Mouse (Mus musculus) intestine, embryonic 14.5 days (tissue): ENCODE measurements at regions not wholly inside any gene's neighbourhood (a gene's known extent, or its start where the extent isn't known, plus 50 kb on each side); places are given as distances from the start of the nearest gene placed in this dataset.

Experiments
- ATAC-seq: fragments of 200-750 bp; cut with Nextera tagmentation; replicated peaks from 2 replicates; pipeline ENCODE4 v1.8.0; 2017; ENCODE audit warnings: low read depth, moderate number of reproducible peaks, moderate TSS enrichment, moderate library complexity; ENCODE audit not compliant: low FRiP score, low TSS enrichment
- DNase-seq: peaks from one replicate; pipeline ENCODE4 v3.0.0-alpha.2; 2018; ENCODE audit warnings: low spot score
- H3K27ac ChIP-seq: fragments of 300-500 bp; sonication (generic); 2 replicates; pipeline ENCODE4 v1.5.1; 2014; ENCODE audit warnings: low read depth, mild to moderate bottlenecking, control low read depth
- H3K27me3 ChIP-seq: fragments of 300-500 bp; sonication (generic); replicated peaks from 2 replicates; pipeline ENCODE4 v1.6.1; 2014; ENCODE audit warnings: low read length, control low read depth; ENCODE audit not compliant: control insufficient read depth, insufficient read depth
- H3K36me3 ChIP-seq: fragments of 300-500 bp; sonication (generic); 2 replicates; pipeline ENCODE4 v1.6.1; 2014; ENCODE audit warnings: low read length, control low read depth; ENCODE audit not compliant: control insufficient read depth, insufficient read depth
- H3K4me1 ChIP-seq: fragments of 300-500 bp; sonication (generic); replicated peaks from 2 replicates; pipeline ENCODE4 v1.6.1; 2014; ENCODE audit warnings: low read length, control low read depth, mixed read lengths; ENCODE audit not compliant: control insufficient read depth, insufficient read depth
- H3K4me2 ChIP-seq: fragments of 300-500 bp; sonication (generic); 2 replicates; pipeline ENCODE4 v1.6.1; 2014; ENCODE audit warnings: low read length
- H3K4me3 ChIP-seq: fragments of 300-500 bp; sonication (generic); 2 replicates; pipeline ENCODE4 v1.5.1; 2014; ENCODE audit warnings: low read depth, low read length, control low read depth, mixed read lengths
- H3K9ac ChIP-seq: fragments of 300-500 bp; sonication (generic); 2 replicates; pipeline ENCODE4 v1.6.1; 2014; ENCODE audit warnings: mild to moderate bottlenecking, low read length
- H3K9me3 ChIP-seq: fragments of 300-500 bp; sonication (generic); 2 replicates; pipeline ENCODE4 v1.6.1; 2016; ENCODE audit warnings: low read length, control low read depth; ENCODE audit not compliant: control insufficient read depth
- WGBS: fragments of 180-500 bp; shearing (Covaris S2); extraction: QIAGEN DNeasy Blood & Tissue Kit; methylation state at CpG from one replicate; pipeline ENCODE4 v1.1.7; 2014; 5-methylcytosine and 5-hydroxymethylcytosine counted together

- Histone ChIP-seq H3K9ac (no peak overlapping the region), H3K27me3 (no peaks in the 10 kb centered on the region), H3K27ac (no peak overlapping the region), H3K4me3 (no peak overlapping the region), H3K9me3 (no peaks in the 10 kb centered on the region), H3K4me1 (peaks cover 12% of the 10 kb centered on the region), H3K4me2 (no peak overlapping the region), H3K36me3 (no peaks in the 10 kb centered on the region)
- ATAC-seq (no peak), DNase-seq (no peak)
- 47% methylated on average over 13 of the region's 13 CpGs for WGBS
Observed at GRCm38 (mm10) chr9:32834751-32835625, 199.0 kb downstream of the Ets1 start.

- WGBS: 17% methylated on average over 4 of the region's 4 CpGs
- no peak for ATAC-seq
- no peak overlapping the region for H3K4me2 ChIP-seq
- no peak overlapping the region for H3K27ac ChIP-seq
- H3K4me1 ChIP-seq: peaks cover 9% of the 10 kb centered on the region; the same call in 1 of the 2 replicates
- no peaks in the 10 kb centered on the region for H3K36me3 ChIP-seq
- DNase-seq: no peak
- H3K9ac ChIP-seq: no peak overlapping the region
- H3K9me3 ChIP-seq: no peaks in the 10 kb centered on the region
- no peak overlapping the region for H3K4me3 ChIP-seq
- H3K27me3 ChIP-seq: no peaks in the 10 kb centered on the region
Observed at GRCm38 (mm10) chr9:32835626-32835971, 199.6 kb downstream of the Ets1 start.

- DNase-seq: no peak
Observed at GRCm38 (mm10) chr9:32836371-32836770, 200.3 kb downstream of the Ets1 start.

GRCm38 (mm10) chr9:32847361-32847760 is 211.3 kb downstream of the Ets1 start:
- peaks cover 4% of the 10 kb centered on the region; the same call in 1 of the 2 replicates for H3K9me3 ChIP-seq
- DNase-seq (no peak), ATAC-seq (no peak)
- no peaks in the 10 kb centered on the region for H3K27me3 ChIP-seq
- H3K4me1 ChIP-seq: peaks cover 2% of the 10 kb centered on the region; the same call in 1 of the 2 replicates
- H3K4me3 ChIP-seq: no peak overlapping the region
- WGBS: 93% methylated on average over 2 of the region's 2 CpGs
- no peak overlapping the region for H3K27ac ChIP-seq
- H3K9ac ChIP-seq: no peak overlapping the region
- H3K4me2 ChIP-seq: no peak overlapping the region
- no peaks in the 10 kb centered on the region for H3K36me3 ChIP-seq

More at GRCm38 (mm10) chr9:32836371-32836770, 200.3 kb downstream of the Ets1 start:
- H3K4me3 ChIP-seq: no peak overlapping the region
- no peaks in the 10 kb centered on the region for H3K27me3 ChIP-seq
- no peaks in the 10 kb centered on the region for H3K36me3 ChIP-seq
- ATAC-seq: no peak
- H3K9me3 ChIP-seq: no peaks in the 10 kb centered on the region
- H3K9ac ChIP-seq: no peak overlapping the region
- H3K27ac ChIP-seq: no peak overlapping the region
- H3K4me1 ChIP-seq: peaks cover 9% of the 10 kb centered on the region; the same call in 1 of the 2 replicates
- no peak overlapping the region for H3K4me2 ChIP-seq
- 40% methylated on average over 5 of the region's 5 CpGs for WGBS

GRCm38 (mm10) chr9:32852282-32852681 is 216.3 kb downstream of the Ets1 start:
- no peak for ATAC-seq
- 57% methylated on average over 3 of the region's 3 CpGs for WGBS
- Histone ChIP-seq H3K4me1 (peaks cover 2% of the 10 kb centered on the region; the same call in 1 of the 2 replicates), H3K27ac (no peak overlapping the region), H3K9me3 (no peaks in the 10 kb centered on the region), H3K4me3 (no peak overlapping the region), H3K4me2 (no peak overlapping the region), H3K27me3 (no peaks in the 10 kb centered on the region), H3K36me3 (no peaks in the 10 kb centered on the region), H3K9ac (no peak overlapping the region)
- DNase-seq: no peak

- H3K9ac ChIP-seq: no peak overlapping the region
- ATAC-seq: no peak
- H3K36me3 ChIP-seq: no peaks in the 10 kb centered on the region
- H3K27me3 ChIP-seq: no peaks in the 10 kb centered on the region
- 67% methylated on average over 5 of the region's 5 CpGs for whole genome bisulfite sequencing
- H3K27ac ChIP-seq: no peak overlapping the region
- H3K9me3 ChIP-seq: no peaks in the 10 kb centered on the region
- H3K4me3 ChIP-seq: no peak overlapping the region
- no peak overlapping the region for H3K4me2 ChIP-seq
- H3K4me1 ChIP-seq: no peaks in the 10 kb centered on the region
- DNase-seq: no peak
Observed at GRCm38 (mm10) chr9:32863286-32863685, 227.3 kb downstream of the Ets1 start.

GRCm38 (mm10) chr9:32868936-32869335 is 232.9 kb downstream of the Ets1 start:
- 88% methylated on average over 8 of the region's 8 CpGs for WGBS
- Histone ChIP-seq H3K27me3 (no peaks in the 10 kb centered on the region), H3K4me3 (no peak overlapping the region), H3K9me3 (no peaks in the 10 kb centered on the region), H3K9ac (no peak overlapping the region), H3K36me3 (no peaks in the 10 kb centered on the region), H3K4me1 (no peaks in the 10 kb centered on the region), H3K27ac (no peak overlapping the region), H3K4me2 (no peak overlapping the region)
- no peak for ATAC-seq
- no peak for DNase-seq

GRCm38 (mm10) chr9:32874306-32874875 is 238.4 kb downstream of the Ets1 start:
- no peaks in the 10 kb centered on the region for H3K36me3 ChIP-seq
- H3K9me3 ChIP-seq: no peaks in the 10 kb centered on the region
- no peaks in the 10 kb centered on the region for H3K4me1 ChIP-seq
- no peak overlapping the region for H3K4me3 ChIP-seq
- no peaks in the 10 kb centered on the region for H3K27me3 ChIP-seq
- no peak overlapping the region for H3K4me2 ChIP-seq
- DNase-seq (no peak), ATAC-seq (no peak)
- no peak overlapping the region for H3K27ac ChIP-seq
- 43% methylated on average over 6 of the region's 6 CpGs for WGBS
- no peak overlapping the region for H3K9ac ChIP-seq
